Mouse (Mus musculus) heart, embryonic 10.5 days (tissue): Measurements from ENCODE around the gene Shc4. TPM values are rescaled to one million over a fixed set of nuclear protein-coding genes. Genes with fewer than 3 reads are reported as not detected.

Experiments
- polyA plus RNA-seq: library from polyadenylated mRNA; unstranded; fragments of >200 nt; fragmentation: Nextera tagmentation; extraction: Ambion mirVana; gene quantifications from 2 replicates; pipeline ENCODE4 v1.2.1, GENCODE M21; 2016

The Shc4 gene
- polyA plus RNA-seq, 1 experiment from 2014 or later: 1.5 TPM

Other genes with a start within 250 kb of the Shc4 start
- 0.46 and 0.58 TPM in 2 replicates for gene Gm9913, start 219.1 kb downstream of the Shc4 start, polyA plus RNA-seq
- gene Fbn1, start 216.2 kb downstream of the Shc4 start, polyA plus RNA-seq: 16.8 and 20.0 TPM in 2 replicates
- 7.0 and 7.1 TPM in 2 replicates for gene Cep152, start 99.0 kb downstream of the Shc4 start, polyA plus RNA-seq
- gene Eid1, start 51.1 kb downstream of the Shc4 start, polyA plus RNA-seq: 124 and 142 TPM in 2 replicates
- 12.6 and 15.0 TPM in 2 replicates for gene Secisbp2l, start 58.7 kb upstream of the Shc4 start, polyA plus RNA-seq
- 34.0 and 40.7 TPM in 2 replicates for gene Galk2, start 135.0 kb upstream of the Shc4 start, polyA plus RNA-seq
- 77.5 and 81.3 TPM in 2 replicates for gene Cops2, start 135.0 kb upstream of the Shc4 start, polyA plus RNA-seq